Mouse (Mus musculus) myocyte (in vitro differentiated cells): ENCODE data around the gene Nfkb1.

ENCODE experiments used
- MAX ChIP-seq: IDR thresholded peaks from one replicate; pipeline ENCODE4 v1.6.1; 2011; ENCODE audit warnings: low read depth, mild to moderate bottlenecking, control low read depth
- MYOG ChIP-seq, 3 experiments: IDR thresholded peaks; one replicate each; pipeline ENCODE4 v1.6.1; 2011; ENCODE audit warnings: control low read depth in 2 of 3, low read depth in 2 of 3, mild to moderate bottlenecking in 2 of 3; ENCODE audit not compliant: insufficient read length in 2 of 3, control insufficient read depth in 1 of 3, insufficient read depth in 1 of 3
- POLR2A ChIP-seq: IDR thresholded peaks from one replicate; pipeline ENCODE4 v1.6.1; 2011; ENCODE audit warnings: low read depth, mild to moderate bottlenecking, control low read depth, moderate library complexity; ENCODE audit not compliant: insufficient read length
- TCF3 ChIP-seq: IDR thresholded peaks from one replicate; pipeline ENCODE4 v1.6.1; 2011; ENCODE audit warnings: low read depth, control low read depth; ENCODE audit not compliant: insufficient read length

- TF ChIP-seq POLR2A (no peak), MAX (no peak), MYOG (IDR thresholded peaks at IDR 0.05; ENCODE audit: control insufficient read depth in 1 of 3, insufficient read depth in 1 of 3, insufficient read length in 2 of 3, low read depth in 2 of 3) (no peak), TCF3 (no peak)
Observed at GRCm38 (mm10) chr3:135682240-135682639, 9.1 kb downstream of the Nfkb1 start.
